Mouse (Mus musculus) 3134 (cell line): ENCODE data around the gene Vav3.

ENCODE experiments used
- DNase-seq: peaks from one replicate; pipeline ENCODE4 v3.0.0-alpha.2; 2011; ENCODE audit warnings: low spot score; ENCODE audit not compliant: insufficient read length; ENCODE audit errors: extremely low read depth

Vav3 gene

GRCm38 (mm10) chr3:109654386-109654785 lies 313.9 kb downstream of the Vav3 start:
- no peak for DNase-seq

- DNase-seq = no peak
These were observed 331.3 kb downstream of the Vav3 start for GRCm38 (mm10) chr3:109671716-109672115.

- no peak for DNase-seq
These were observed 332.5 kb downstream of the Vav3 start for GRCm38 (mm10) chr3:109672925-109673324.

GRCm38 (mm10) chr3:109680281-109680680 lies 339.8 kb downstream of the Vav3 start:
- DNase-seq = no peak

- no peak for DNase-seq
These were observed 341.4 kb downstream of the Vav3 start for GRCm38 (mm10) chr3:109681863-109682262.

GRCm38 (mm10) chr3:109683608-109684295 lies 343.3 kb downstream of the Vav3 start:
- DNase-seq = no peak

- DNase-seq = no peak
These were observed 350.1 kb downstream of the Vav3 start for GRCm38 (mm10) chr3:109690566-109690965.

- DNase-seq = no peak
These were observed 352.2 kb downstream of the Vav3 start for GRCm38 (mm10) chr3:109692613-109693012.

GRCm38 (mm10) chr3:109701301-109701700 lies 360.8 kb downstream of the Vav3 start:
- DNase-seq = no peak

- no peak for DNase-seq
These were observed 367.5 kb downstream of the Vav3 start for GRCm38 (mm10) chr3:109707786-109708460.

- DNase-seq = peak; percentile 34
These were observed 371.3 kb downstream of the Vav3 start for GRCm38 (mm10) chr3:109711751-109712150.

GRCm38 (mm10) chr3:109714476-109714875 lies 374.0 kb downstream of the Vav3 start:
- DNase-seq = peak; percentile 32

- DNase-seq = no peak
These were observed 381.3 kb downstream of the Vav3 start for GRCm38 (mm10) chr3:109721753-109722152.

GRCm38 (mm10) chr3:109726776-109727175 lies 386.3 kb downstream of the Vav3 start:
- DNase-seq = peak; percentile 51

GRCm38 (mm10) chr3:109731592-109732230 lies 391.3 kb downstream of the Vav3 start:
- DNase-seq = no peak

GRCm38 (mm10) chr3:109732327-109733182 lies 392.1 kb downstream of the Vav3 start:
- DNase-seq = no peak
